In the genomic region with DNA sequence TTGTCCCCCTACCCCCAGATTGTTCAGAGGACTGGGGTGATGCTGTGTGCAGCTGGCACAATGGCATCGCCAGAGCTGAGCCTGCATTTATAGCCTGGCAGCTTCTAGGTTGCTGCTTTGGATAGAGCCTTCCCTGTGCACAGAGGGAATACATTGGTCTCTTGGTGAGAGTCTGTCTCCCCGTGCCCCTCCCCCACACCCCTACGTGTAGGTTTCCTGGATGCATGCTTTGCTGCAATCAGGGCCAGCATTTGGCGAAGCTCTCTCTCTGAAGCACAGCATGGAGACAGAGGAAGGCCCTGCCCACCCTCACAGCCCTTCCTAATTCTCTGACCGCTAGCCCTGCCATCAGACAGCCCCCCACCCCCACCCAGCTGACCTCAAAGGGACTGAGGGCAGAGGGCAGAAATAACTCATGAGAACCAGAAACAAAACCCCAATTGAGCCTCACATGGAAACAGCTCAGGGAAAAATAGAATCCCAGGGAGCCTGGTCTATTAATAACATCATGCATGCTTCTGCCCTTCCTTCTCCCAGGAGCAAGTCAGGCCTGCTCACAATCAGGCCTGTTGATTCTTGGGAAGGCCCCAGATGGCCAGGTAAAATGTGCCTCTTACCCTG, we compare ENCODE assay signal across 8 mouse cellular contexts.
DNase-seq lines count a peak whose midpoint lies in the region; ATAC-seq and TF ChIP-seq lines count a peak whose summit lies in the region.

No protein-coding gene starts in this region.

- H3K36me3 ChIP-seq in liver, postnatal 0 days (replicated peaks; ENCODE audit: insufficient read depth, low read length): no peaks in the 10 kb centered on the region
- H3K36me3 ChIP-seq in forebrain, embryonic 11.5 days (ENCODE audit: control insufficient read depth, insufficient read depth, low read length): no peaks in the 10 kb centered on the region
- H3K36me3 ChIP-seq in intestine, embryonic 15.5 days: no peaks in the 10 kb centered on the region
- H3K36me3 ChIP-seq in neural tube, embryonic 15.5 days: no peaks in the 10 kb centered on the region

- DNase-seq in liver (peak; percentile 25), adipocyte (ENCODE audit: low spot score) (no peak)
- no peak for DNase-seq in liver, postnatal 0 days
- DNase-seq in forebrain, embryonic 11.5 days (ENCODE audit: low spot score): peak; percentile 57
- no peak for DNase-seq in cerebellum, adult 11 months
- no peak for DNase-seq in adrenal gland, adult (ENCODE audit: inconsistent age in 2 of 2, low spot score in 1 of 2)

- no peaks in the 10 kb centered on the region for H3K9me3 ChIP-seq in liver, postnatal 0 days (ENCODE audit: low read length)
- H3K9me3 ChIP-seq in forebrain, embryonic 11.5 days (ENCODE audit: control insufficient read depth, low read length): no peaks in the 10 kb centered on the region
- no peaks in the 10 kb centered on the region for H3K9me3 ChIP-seq in intestine, embryonic 15.5 days
- no peaks in the 10 kb centered on the region for H3K9me3 ChIP-seq in neural tube, embryonic 15.5 days (replicated peaks)

- H3K4me3 ChIP-seq in liver, postnatal 0 days (ENCODE audit: low read depth, low read length): no peak overlapping the region
- no peak overlapping the region for H3K4me3 ChIP-seq in forebrain, embryonic 11.5 days (ENCODE audit: low read depth, low read length)
- H3K4me3 ChIP-seq in intestine, embryonic 15.5 days (replicated peaks): no peak overlapping the region
- H3K4me3 ChIP-seq in neural tube, embryonic 15.5 days (replicated peaks): no peak overlapping the region

- no peak for ATAC-seq in liver, postnatal 0 days
- no peak for ATAC-seq in forebrain, embryonic 11.5 days (replicated peaks; ENCODE audit: low FRiP score)
- ATAC-seq in intestine, embryonic 15.5 days: peak; percentile 65
- ATAC-seq in neural tube, embryonic 15.5 days (ENCODE audit: low FRiP score): peak; percentile 66; the same call in 1 of the 2 replicates

- no peak for TF ChIP-seq CTCF in liver, postnatal 0 days (IDR thresholded peaks at IDR 0.05; ENCODE audit: low read depth)

- WGBS in liver, postnatal 0 days (ENCODE audit: insufficient replicate concordance): 31% methylated on average over 5 of the region's 5 CpGs
- WGBS in forebrain, embryonic 11.5 days: 17% methylated on average over 5 of the region's 5 CpGs
- 20% methylated on average over 5 of the region's 5 CpGs for WGBS in intestine, embryonic 15.5 days
- 3% methylated on average over 5 of the region's 5 CpGs for WGBS in neural tube, embryonic 15.5 days

- no peak overlapping the region for H3K27ac ChIP-seq in liver, postnatal 0 days (ENCODE audit: low read depth)
- H3K27ac ChIP-seq in forebrain, embryonic 11.5 days (ENCODE audit: low read depth, low read length): no peak overlapping the region
- H3K27ac ChIP-seq in intestine, embryonic 15.5 days: no peak overlapping the region; the same call in 1 of the 2 replicates
- 0 out of 2 replicates have a peak overlapping the region, but pooled peaks have one; percentile 1 for H3K27ac ChIP-seq in neural tube, embryonic 15.5 days (replicated peaks)

- no peak for TF ChIP-seq EP300 in liver, postnatal 0 days (IDR thresholded peaks at IDR 0.05; ENCODE audit: low read depth)

- no peaks in the 10 kb centered on the region for H3K27me3 ChIP-seq in liver, postnatal 0 days (ENCODE audit: insufficient read depth, low read length)
- H3K27me3 ChIP-seq in forebrain, embryonic 11.5 days (ENCODE audit: control insufficient read depth, insufficient read depth, low read length): no peaks in the 10 kb centered on the region
- H3K27me3 ChIP-seq in intestine, embryonic 15.5 days (replicated peaks): no peaks in the 10 kb centered on the region
- no peaks in the 10 kb centered on the region for H3K27me3 ChIP-seq in neural tube, embryonic 15.5 days (replicated peaks)

- no peaks in the 10 kb centered on the region for H3K4me1 ChIP-seq in liver, postnatal 0 days (ENCODE audit: insufficient read depth)
- 0 out of 2 replicates have a peak, but pooled peaks cover 6% of the 10 kb centered on the region for H3K4me1 ChIP-seq in forebrain, embryonic 11.5 days (replicated peaks; ENCODE audit: control insufficient read depth, insufficient read depth, low read length)
- H3K4me1 ChIP-seq in intestine, embryonic 15.5 days (replicated peaks): peaks cover 16% of the 10 kb centered on the region
- peaks cover 13% of the 10 kb centered on the region for H3K4me1 ChIP-seq in neural tube, embryonic 15.5 days

- H3K9ac ChIP-seq in liver, postnatal 0 days (replicated peaks): no peak overlapping the region
- no peak overlapping the region for H3K9ac ChIP-seq in forebrain, embryonic 11.5 days (ENCODE audit: low read length)
- H3K9ac ChIP-seq in intestine, embryonic 15.5 days: no peak overlapping the region
- H3K9ac ChIP-seq in neural tube, embryonic 15.5 days (replicated peaks): no peak overlapping the region; the same call in 1 of the 2 replicates

- no peak overlapping the region for H3K4me2 ChIP-seq in liver, postnatal 0 days (ENCODE audit: low read depth, low read length)
- no peak overlapping the region for H3K4me2 ChIP-seq in forebrain, embryonic 11.5 days (ENCODE audit: low read depth, low read length, severe bottlenecking)
- no peak overlapping the region for H3K4me2 ChIP-seq in intestine, embryonic 15.5 days (replicated peaks)
- H3K4me2 ChIP-seq in neural tube, embryonic 15.5 days: no peak overlapping the region

Comparison
In these comparisons a context has a peak if more than half of its experiments do, and no peak if none do; other contexts are left out.
1. DNase-seq: peak in liver (single experiment) and forebrain, embryonic 11.5 days (single experiment); none in liver, postnatal 0 days (single experiment), adipocyte (single experiment), cerebellum, adult 11 months (single experiment) and adrenal gland, adult (0 of 2).
2. ATAC-seq: peak in intestine, embryonic 15.5 days (single experiment) and neural tube, embryonic 15.5 days (single experiment); none in liver, postnatal 0 days (single experiment) and forebrain, embryonic 11.5 days (single experiment).